Mouse (Mus musculus): ENCODE measurements around the gene Slc7a1.

DNA sequence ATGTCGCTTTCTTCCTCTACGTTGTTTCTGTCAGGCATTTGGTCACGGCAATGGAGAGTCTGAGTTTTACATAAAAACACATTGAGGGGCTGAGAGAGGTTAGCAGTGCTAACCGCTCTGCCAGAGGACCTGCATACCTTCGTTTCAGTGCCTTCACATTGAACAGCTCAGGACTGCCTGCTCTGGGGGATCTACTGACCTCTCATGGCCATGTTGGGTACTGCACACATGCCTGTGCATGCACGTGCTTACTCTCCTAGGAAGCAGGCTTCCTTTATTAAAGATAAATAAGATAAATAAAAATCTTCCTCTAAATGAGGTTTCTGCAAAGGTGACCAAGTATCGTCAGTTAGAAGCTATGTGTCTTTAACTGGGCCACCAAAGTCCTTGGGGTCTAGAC lies 106.4 kb downstream of the Slc7a1 start:
- TF ChIP-seq CTCF (IDR thresholded peaks at IDR 0.05; ENCODE audit: low read depth) (peak; percentile 77), EP300 (IDR thresholded peaks at IDR 0.05; ENCODE audit: low read depth) (no peak)
